Mouse (Mus musculus) liver, embryonic 14.5 days (tissue): ENCODE results near the gene Agbl4.

Experiments used
- CTCF ChIP-seq: IDR thresholded peaks from 2 replicates; pipeline ENCODE4 v1.5.1; 2016; ENCODE audit warnings: antibody characterized with exemption, low read depth, control low read depth
- EP300 ChIP-seq: IDR thresholded peaks from 2 replicates; pipeline ENCODE4 v1.6.1; 2016; ENCODE audit warnings: antibody characterized with exemption, low read depth

DNA sequence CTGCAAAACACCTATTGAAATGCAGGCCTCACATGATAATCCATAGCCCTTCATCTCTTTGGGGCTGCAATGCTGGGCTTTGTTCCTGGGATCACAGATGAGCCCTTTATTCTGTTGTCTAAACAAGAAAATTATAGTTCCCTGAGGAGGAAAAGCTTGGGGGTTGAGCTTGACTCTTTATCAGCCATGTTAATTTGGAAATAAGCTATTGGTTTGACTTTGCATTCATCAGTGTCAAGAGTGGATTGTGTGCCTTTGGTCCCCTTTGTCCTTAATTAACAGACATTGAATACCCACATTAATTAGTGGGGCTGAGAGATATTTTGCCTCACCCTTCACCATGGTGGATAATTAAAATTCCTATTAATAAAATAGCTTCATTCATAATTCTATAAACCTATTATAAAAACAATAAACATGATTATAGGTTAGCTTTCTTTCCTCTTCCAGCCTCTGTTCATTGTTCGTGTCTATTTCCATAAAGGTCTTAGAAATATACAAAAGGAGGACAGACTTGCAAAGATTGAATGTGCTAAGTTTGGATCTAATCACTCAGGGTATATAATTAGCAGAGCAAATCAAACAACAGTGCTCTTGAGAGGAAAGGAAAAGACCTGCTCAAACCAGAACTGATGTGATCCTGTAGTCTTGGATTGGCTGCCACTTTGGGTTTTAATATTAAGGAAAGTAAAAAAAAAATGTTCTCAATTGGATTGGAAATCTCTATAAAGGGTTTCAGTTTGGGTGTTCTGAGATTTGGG lies 607.4 kb downstream of the Agbl4 start:
- TF ChIP-seq CTCF: no peak
- no peak for TF ChIP-seq EP300
